Mouse (Mus musculus) gastrocnemius, postnatal 4 days (tissue): ENCODE results near the gene Nutm1. TPM values are rescaled to one million over a fixed set of nuclear protein-coding genes. Genes with fewer than 3 reads are reported as not detected.
"Not testable (repeated sequence)": the region's sequence is repeated elsewhere in the genome, so short reads cannot be mapped to it uniquely, and the experiment has no call there.

Experiments
- DNase-seq, 2 experiments: peaks; one replicate each; pipeline ENCODE4 v3.0.0; 2021 to 2022; ENCODE audit warnings: low spot score in 2 of 2, mixed read lengths in 2 of 2
- long read RNA-seq, 2 experiments: library from polyadenylated mRNA; stranded (forward); transcript quantifications; one replicate each; pipeline ENCODE4 v2.0.0; 2021
- total RNA-seq, 2 experiments: library from RNA; stranded (reverse); gene quantifications; 2 replicates each; pipeline ENCODE4 v1.2.3; 2021

The Nutm1 gene
- total RNA-seq: not detected
- long read RNA-seq, experiment 1: 0 reads
- long read RNA-seq, experiment 2: 0 reads

DNA sequence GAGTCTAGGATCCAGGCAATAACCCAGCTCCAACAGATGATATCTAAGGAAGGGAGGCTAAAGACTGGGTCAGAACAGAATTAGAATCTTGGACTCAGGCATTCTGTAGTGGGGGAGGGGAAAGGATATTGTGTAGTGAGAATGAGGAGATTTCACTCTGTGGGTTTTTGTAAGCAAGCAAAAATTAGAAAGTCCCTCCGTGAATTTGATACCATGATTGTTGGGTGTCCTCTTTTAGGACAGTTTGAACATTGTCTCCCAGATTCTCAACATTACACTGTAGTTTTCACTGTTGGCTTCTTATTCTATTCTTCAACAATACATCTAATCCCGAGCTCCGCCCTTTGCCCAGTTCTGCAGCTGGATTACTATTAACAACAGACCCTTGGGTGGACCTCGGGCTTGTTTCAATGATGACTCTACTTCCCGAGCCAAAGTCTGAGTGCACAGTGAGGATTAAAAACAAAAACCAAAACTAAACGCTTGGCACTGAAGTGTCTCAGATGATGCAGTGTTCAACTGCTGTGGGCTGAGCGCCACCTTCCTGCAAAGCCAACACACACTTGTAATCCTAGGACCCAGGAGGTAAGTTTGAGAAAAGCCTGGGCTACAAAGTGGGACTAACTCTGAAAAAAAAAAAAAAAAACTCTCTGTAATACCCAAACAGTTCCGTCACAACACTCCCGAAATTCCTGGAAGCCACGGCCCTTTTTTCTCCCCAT lies at the start of gene Nutm1:
TSS of gene Nutm1 (minus strand) at position 51 of the 722 bp plus-strand sequence.
- no peak for DNase-seq

DNA sequence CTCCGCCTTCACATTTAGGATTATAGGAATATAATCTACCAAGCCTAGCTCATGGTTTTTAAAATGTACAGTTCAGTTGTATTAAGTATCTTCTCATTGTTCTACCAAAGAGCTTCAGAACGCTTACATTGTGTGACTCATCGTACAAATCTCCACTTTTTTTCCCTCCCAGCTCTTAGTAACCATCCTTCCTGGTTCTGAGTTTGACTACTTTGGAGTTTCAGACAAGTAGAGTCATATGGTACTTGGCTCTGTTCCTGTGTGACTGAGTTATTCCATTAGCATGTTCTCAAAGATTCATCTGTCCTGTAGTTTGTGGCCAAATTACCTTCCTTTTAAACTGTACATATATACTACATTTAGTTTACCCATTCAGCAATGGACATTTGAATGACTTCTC lies 49.6 kb upstream of the Nutm1 start:
- DNase-seq: no peak

DNA sequence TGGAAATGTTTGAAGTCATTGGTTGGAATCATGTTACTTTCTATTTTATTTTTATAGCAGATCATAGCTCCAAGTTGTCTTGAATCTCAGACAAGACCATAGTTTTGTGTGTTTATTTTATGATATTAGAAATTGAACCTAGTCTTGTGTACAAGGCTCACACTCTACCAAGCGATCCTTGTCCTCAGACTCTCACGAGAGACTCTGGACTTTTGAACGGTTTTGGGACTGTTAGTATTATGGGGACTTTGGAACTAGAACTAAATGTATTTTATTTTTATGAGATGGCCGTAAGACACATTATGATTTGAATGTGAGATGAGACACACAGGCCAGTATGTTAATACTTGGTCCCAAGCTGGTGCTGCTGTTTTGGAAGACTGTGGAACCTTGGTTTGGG lies 39.1 kb upstream of the Nutm1 start:
- DNase-seq: no peak

DNA sequence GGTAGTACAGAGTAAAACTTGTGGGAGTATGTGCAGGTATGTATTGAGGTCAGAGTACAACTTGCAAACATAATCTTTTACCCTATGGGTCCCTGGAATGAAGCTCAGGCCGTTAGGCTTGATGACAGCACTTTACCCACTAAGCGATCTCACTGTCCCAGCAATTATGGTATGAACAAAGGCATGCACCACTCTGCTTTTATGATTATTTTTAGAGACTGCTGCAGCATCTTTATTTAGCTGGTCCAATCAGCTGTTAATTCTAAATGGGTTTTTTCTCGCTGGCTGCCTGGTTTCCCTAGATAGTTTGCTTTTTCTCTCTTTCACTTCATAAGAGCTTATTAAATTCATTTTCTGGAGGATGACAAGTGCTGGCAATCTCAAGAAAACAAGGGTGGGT lies 37.1 kb upstream of the Nutm1 start:
- DNase-seq: no peak

DNA sequence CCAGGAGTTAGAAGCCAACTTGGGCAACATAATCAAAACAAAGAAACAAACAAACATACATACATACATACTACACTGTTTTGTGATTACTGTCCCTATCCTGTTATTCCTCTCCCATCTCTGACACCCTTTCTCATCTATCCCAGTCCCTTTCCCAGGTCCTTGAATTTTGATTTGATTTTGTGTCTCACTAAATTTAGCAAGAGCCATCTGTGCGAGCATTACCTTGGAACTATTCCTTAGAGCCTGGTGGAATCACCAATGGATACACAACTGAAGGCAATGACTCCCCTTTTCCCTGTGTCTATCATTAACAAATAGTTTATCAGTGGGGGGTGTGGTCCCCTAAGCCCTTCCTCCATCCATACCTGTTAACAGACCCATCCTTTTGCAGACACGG lies 33.7 kb upstream of the Nutm1 start:
- no peak for DNase-seq

DNA sequence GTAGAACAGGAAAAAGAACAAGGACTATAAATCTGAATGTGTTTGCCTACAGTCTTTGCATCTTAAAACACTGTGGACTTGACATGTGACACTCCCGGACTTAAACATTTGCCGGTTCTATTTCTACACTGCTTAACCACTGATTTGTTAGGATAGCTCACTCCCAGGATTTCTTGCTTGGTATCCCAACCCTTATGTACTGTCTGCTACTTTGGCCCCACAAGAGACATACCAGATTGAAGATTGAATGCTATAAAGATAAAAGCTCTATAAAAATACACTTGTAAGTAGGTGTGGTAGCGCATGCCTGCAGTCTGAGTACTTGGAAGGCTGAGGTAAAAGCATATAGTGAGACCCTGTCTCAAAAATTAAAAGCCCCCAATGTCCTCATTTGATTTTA lies 30.4 kb upstream of the Nutm1 start:
- DNase-seq: no peak

DNA sequence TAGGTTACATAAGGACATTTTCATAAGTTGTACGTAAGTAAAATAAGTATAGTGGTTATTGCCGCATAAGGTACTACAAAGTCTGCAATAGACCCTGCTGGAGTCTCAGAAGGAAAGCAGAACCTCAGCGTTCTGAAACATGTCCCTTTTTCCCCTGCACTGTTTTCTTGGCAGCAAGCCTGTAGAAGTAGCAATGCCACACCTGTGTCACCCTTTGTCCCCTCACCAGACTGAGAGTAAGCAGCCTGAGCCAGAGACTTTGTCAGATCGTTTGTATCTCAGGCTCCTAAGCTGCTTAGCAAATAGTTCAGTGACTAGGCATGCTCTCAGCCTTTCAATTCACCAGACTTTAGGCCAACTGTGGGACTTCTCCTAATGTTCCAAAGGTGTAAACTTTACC lies 28.0 kb upstream of the Nutm1 start:
- DNase-seq: no peak

DNA sequence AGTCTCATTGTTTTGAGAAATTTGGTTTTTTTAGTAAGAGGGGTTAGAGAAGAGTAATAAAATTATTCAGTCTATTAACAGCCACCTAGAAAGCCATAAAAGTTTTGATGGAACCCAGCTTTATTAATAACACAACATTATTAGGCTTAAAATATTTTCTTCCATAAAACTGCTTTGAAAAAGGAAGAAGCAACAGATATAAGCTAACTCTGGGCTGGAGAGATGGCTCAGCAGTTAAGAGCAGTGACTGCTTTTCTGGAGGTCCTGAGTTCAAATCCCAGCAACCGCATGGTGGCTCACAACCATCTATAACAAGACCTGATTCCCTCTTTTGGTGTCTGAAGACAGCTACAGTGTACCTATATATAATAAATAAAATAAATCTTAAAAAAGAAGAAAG lies 27.0 kb upstream of the Nutm1 start:
- DNase-seq: not testable (repeated sequence)

DNA sequence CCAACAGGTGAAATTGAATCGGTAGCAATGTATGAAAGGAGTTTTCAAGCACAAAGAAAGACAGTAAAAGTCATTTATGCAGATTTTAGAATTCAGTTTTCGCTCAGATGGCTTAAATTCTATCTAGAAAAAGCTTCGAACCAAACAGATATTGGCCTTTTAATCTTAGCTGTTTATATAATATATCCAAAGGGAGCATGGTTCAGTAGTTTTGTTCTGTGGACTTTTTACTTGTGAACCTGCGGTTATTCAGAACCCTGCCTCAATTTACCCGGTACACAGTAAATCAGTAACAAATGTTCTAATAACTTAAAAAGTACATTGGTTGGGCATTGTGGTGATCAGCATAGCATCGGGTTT lies 25.9 kb upstream of the Nutm1 start:
- no peak for DNase-seq

DNA sequence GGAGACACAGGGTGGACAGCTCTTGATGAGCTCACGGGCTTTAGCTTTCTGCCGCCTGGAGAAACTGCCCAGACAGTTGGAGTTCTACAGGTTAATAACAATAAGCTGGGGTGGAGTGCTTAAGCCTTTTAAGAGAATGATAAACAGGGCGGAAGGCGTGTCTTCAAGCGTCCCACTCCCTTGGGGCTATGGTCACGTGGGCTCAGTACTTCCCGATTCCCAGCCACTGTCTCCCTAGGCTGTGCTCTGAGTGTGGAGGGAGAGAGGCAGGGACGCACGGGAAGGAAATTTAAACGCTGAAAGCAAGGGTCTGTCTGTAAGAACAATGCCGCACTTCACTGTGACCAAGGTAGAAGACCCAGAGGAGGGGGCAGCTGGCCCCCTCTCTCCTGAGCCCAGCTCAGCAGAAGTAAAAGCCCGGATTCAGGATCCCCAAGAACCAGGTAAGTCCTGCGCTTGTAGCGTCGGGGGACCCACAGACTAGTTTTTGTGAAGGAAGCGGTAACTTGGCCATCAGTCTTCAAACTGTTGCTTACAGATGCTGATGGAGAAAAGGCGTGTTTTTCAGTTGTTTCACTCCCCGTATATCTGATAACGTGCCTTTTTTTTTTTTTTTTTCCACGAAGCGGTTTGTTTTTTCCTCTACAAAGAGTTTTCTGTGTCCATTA lies 25.4 kb upstream of the Nutm1 start:
- DNase-seq: peak in 1 of 2 experiments; percentile 36

DNA sequence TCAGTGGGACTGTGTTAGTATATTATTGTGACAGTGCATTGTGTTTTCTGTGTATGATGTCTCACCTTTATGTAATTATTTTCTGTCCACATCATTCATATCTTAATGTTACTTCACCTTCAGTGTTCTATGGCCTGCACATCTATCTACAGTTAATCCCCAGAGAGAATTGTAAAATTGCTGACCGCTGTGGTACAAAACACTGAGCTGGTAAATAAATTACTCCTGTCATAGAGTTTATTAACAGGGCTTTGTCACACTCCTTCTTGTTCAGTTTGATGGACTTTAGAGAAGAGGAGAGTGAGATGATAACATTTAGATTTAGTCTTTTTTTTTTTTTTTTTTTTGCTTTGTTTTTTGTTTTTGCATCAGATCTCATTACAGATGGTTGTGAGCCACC lies 23.8 kb upstream of the Nutm1 start:
- no peak for DNase-seq

DNA sequence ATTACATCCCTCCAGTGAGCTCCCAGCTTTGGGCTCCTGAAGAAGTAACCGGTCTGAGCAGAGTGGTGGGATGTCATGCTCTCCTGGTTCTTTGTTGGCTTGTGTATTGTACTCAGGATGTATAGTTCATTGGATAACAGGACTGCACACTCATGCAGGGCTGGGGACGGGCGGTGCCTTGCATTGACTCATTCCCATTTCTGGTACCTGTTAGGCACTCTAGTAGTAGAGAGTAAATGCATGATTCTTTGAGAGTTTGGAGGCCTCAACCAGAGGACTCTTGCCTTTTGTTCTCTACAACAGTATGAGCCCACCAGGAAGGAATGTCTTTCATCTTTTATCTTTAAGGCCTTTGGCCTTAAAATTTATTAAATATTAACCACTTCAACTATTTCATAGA lies 17.8 kb upstream of the Nutm1 start:
- no peak for DNase-seq

DNA sequence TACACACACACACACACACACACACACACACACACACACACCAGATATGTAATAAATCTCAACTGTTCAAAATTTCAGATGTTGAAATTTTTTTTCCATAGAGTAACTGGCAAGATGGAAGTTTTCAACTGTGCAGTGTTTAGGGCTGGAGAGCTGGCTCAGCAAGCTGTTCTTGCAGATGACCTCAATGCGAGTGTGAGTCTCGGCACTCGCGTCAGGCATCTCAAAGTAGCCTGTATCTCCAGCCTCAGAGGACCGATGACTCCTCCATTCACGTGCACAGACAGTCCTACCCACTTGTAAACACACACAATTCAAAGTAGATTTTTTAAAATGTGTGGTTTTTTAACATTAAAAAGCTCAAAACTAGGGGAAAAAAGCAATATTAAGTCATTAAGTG lies 14.4 kb upstream of the Nutm1 start:
- no peak for DNase-seq

DNA sequence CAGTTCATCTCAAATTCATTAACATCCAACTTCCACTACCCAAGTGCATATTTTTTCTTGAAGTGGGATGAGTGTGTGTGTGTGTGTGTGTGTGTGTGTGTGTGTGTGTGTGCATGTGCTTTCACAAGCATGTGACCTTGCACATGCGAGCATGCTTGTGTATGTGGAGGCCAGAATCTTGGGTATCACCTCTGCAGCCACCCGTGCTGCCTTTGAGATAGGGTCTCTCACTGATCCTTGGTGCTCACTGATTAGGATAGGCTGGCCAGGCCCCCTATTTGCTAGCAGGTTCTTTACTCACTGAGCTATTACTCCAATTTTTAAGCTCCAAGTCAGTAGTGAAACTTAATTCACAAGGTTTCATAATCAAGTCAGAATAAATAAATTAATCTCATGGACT lies 13.8 kb upstream of the Nutm1 start:
- DNase-seq: no peak

DNA sequence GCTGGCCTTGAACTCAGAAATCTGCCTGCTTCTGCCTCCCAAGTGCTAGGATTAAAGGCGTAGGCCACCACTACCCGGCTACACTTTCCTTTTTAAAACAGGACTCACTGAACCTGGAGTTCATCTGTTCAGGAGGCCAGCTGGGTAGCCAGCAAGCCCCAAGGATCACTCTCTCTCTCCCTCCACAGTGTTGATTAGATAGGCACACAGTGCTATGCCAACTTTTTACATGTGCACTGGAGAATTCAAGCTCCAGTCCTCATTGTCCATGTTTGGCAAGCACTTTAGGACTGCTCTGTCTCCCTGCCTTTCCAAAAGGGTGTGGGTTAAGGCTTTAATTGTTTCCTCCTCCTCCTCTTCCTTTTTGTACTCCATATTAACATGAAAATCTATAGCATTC lies 10.9 kb upstream of the Nutm1 start:
- DNase-seq: no peak

DNA sequence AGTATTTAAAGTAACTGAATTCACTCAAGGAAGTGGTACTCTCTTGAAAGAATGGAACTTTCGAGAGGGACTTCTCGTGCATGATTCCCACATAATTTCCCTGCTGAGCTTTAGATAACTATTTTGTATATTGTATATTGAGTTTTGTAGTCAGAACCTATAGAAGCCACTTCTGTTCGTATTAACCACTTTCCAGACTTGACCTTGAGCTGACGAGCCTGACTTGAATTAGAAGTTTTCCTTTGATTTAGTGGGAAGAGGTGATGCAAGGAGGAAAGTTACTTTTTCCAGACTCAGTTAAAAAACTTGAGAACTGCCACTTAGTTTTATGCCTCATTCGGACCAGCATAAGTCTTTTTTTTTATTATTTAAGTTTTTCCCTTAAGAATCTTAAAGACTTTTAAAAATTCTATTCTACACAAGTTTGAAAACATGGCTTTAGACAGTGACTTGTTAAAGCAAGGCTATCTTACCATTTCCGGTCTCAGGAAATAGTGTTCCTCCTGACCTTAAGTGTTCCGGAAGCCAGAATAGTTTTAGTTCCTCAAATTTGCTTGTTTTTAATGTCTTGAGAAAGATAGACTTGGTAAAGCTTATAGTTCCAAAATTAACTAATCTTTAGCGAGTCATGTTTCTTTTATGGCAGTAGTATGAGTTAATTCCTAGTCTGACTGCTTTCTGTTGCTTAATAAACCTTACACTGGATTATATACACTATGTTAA lies 8.6 kb upstream of the Nutm1 start:
- no peak for DNase-seq

DNA sequence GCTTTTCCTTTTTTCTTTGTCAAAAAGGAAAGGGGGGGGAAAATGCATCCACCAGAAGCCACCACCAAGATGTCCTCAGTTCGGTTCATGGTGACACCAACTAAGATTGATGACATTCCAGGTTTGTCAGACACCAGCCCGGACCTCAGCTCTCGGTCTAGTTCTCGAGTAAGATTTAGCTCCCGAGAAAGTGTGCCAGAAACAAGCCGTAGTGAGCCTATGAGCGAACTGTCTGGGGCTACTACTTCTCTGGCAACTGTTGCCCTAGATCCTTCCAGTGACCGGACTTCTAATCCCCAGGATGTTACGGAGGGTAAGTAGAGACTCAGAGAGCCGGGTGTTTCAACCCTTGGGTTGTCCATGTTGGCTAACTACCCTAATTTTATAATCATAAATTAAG lies 7.7 kb upstream of the Nutm1 start:
- no peak for DNase-seq

DNA sequence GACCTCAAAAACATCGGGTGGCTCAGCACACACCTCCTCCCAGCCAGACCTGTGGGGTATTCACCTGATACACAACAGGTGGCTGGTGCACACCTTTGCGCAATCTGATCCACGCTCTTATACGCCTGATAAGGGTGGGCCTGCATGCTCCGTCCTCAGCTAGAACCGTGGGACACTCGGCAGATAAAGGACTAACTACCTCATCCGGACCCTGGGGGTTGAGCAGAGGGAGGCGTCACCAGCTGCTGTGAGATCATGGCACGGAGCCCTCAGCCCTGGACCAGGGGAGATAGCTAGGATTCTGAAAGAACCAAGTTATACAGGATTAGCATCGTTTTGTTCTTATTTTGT lies 7.1 kb upstream of the Nutm1 start, which contains the start of gene Gm21985:
TSS of gene Gm21985 (plus strand) at position 73 of the 351 bp plus-strand sequence.
- peak; percentile 56 to 78 for DNase-seq

DNA sequence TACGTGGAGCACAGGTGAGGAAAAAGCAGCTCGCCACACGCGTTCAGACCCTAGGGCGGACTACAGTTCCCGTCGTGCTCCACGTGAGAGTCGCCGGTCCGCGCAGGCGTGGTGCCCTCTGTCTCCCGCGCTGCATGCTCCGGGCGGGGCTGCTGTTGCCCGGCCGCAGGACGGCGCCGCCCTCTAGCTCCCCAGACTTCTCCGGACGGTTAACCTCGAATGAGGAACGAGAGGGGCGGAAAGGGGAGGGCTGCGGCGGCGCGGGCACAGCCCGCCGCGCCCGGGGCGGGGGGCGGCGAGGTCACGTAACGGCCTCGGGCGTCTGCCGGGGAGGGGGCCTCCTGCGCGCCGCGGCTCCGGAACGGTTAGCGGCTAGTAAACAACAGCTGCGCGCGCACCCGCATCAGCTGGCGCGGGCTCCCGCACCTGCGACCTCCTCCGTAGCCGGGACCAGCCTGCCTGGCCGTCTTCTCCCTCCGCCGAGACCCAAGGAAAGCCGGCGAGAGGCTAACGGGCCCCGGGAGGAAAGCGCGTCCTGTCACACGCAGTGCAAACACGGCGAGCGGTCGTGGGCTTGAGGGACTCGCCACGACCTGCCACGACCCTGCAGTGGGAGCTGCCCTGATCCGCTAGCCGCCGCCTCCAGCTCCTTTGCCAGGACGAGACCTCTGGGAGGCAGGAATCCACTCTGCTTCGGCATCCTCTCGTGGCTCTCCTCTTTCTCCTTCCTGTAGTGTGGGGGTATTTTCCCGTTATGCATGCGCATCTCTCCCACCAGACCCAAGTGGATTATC lies 6.6 kb upstream of the Nutm1 start, which contains the start of gene Slc12a6:
TSS of gene Slc12a6 (plus strand) at position 378 of the 794 bp plus-strand sequence.
- DNase-seq: peak; percentile 89 to 93

DNA sequence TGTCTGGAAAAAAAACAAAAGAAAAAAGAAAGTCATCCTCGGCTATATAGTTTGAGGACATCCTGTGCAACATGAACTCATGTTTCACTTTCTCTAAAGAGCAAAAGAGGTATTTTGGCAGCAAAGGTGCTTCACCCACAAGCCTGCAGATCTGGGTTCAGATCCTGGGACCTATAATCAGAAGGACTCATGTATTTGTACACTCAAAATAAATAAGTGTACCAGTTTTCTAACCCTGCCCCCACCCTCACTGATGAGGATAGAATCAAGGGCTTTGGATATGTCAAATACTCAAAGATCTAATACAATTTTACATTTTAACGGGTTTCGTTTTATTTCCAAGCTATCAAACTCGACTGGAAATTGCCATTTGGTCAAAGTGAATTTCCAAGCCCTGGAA lies 5.3 kb upstream of the Nutm1 start:
- no peak for DNase-seq

DNA sequence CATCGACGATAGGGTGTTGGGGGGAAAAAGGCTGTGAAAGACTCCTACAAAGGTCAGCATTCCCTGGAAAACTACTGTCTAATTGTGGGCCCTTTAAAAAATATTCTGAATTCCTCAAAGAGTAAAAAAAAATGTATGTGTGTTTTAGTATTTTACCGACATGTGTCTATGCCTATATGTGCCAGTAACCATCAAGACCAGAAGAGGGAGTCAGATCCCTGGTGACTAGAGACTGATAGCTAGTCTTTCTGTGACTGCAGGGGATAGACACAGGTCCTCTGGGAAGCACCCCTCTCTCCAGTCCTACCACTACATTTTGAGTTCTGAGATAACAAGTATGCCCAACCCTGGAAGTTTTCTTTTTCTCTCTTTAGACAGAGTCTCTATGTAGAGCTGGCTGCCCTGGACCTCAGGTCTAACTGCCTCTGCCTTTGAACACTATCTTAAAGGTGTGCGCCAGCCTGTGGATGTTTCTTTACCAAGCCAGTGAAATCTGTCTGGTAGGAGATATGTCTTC lies 3.7 kb upstream of the Nutm1 start:
- DNase-seq: no peak
